Mouse (Mus musculus) mesoderm, embryonic 11.5 days (tissue): ENCODE data around the gene Cntrob.

ENCODE experiments used
- DNase-seq: peaks from one replicate; pipeline ENCODE4 v3.0.0-alpha.2; 2012; ENCODE audit warnings: low read depth, low spot score

Gene Cntrob

DNA sequence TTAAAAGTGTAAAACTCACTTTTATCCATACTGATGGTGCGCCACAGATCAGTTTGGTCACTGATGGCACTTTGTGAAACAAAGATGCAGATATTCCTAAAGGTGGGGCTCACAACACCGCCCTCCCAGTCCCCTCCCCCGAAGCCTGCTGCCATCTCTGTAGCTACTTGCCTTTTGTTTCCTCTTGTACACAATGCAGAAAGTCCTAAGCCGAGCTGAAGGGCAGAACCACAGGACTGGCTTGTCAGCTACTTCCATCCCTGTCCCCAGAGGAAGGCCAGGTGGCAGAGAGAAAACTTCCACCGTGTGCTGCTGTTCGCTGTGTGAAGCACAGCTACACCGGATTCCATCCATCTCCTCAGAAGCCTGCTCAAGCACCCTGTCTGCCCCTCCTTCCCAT is 25.3 kb downstream of the Cntrob start:
- no peak for DNase-seq

DNA sequence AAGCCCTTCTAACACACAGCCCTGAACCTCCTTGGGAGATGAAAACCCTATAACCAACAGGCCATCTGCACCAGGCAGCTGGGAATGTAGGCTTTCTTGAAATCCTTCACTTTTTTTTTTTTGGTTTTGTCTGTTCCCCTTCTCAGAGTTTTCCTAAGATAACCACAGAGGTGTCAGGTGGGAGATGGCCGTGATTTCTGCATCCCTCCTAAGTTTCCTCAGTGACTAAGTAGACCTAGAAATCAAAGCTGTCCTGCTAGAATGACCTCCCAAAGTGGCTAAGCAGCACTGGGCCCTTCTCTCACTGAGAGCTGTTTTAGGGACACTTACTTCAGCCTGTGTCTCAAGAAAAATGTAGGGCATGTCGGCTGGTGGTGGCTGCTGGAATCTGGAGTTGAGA is 25.8 kb downstream of the Cntrob start:
- DNase-seq = no peak

DNA sequence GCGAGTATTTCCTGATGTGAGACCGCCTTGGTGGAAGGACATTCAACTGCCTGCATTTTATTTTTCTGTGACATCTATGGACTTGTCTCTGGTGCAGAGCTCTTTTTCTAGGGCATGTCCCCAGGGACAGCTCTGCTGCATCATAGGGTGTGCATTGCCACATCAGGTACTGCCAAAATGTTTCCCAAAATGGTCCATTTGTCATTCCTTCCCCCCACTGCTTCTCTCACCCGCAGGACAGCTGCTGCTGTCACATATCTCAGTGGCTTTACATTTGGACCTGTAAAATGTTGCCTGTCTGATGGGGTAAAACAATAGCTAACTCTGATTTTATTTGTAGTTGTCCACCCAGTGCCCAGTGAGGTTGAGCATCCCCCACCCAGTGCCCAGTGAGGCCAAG is 28.3 kb downstream of the Cntrob start:
- no peak for DNase-seq

DNA sequence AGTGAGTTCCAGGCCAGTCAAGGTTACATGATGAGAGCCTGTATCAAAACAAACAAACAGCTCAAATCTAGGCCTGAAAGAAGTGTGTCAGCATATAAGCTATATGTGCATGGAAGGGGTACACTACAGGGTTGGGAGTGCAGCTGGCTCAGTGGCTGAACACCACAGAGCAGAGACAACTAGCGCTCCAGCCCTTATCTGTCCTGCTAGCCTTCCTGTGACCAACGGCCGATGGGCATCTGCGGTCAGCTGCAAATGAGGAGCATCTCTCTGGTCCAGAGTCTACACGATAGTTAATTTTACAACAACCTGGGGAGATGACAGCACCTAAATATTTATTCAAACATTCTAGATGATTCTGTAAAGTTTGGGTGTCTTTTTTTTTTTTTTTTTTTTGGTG is 32.5 kb downstream of the Cntrob start:
- DNase-seq = no peak

DNA sequence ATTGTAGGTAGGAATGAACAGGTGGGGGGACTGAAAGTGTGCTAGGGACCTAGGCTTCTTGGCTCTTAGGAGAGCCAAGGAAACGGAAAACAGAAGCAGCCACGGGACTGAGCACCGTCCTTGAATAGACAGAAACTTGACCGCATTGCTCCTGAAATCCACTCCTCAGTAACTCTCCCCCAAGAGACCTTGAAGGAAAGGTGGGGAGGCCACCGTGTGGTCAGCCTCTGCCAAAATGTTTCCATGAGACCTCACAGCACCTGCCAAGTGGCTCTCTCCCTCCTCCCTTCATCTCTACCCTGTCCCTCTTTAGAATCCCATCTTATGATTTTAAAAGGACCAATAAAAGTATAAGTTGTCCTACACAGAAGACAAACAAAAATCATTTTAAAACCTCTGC is 46.3 kb downstream of the Cntrob start:
- no peak for DNase-seq

DNA sequence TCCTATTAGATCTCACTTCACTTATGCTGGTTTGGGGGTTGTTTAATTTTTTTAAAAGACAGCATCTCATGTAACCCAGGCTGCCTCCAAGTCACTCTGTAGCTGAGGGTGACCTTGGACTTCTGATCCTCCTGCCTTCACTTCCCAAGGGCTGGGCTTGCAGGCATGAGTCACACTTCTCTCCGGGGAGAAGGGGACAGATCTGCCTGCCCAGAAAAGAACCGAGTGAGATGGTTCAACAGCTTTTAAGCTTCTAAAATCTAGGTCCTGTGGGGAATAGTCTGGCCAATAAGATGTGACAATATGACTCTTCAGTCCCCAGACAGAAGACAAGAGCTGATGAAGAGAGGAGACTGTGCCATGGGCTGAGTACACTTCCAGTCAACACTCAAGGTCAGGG is 47.5 kb downstream of the Cntrob start:
- DNase-seq = no peak

DNA sequence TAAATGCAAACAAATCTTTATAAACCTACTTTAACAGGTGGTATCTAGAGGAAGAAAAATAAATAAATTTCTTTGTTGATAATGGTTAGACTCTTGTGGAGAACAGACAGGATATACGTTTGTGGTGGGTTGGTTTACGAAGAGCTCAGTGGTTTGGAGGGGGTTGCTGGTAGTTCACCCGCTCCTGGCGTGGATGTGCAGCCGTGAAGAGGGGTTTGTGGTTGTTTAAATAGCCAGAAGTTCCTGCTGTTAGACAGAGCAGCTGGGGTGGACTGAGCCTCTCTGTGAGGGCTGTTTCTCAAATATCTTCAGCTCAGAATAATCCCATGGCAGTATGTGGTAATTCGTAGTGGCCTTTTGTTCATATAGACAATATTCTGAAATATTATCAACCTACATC is 47.9 kb downstream of the Cntrob start:
- DNase-seq = no peak

DNA sequence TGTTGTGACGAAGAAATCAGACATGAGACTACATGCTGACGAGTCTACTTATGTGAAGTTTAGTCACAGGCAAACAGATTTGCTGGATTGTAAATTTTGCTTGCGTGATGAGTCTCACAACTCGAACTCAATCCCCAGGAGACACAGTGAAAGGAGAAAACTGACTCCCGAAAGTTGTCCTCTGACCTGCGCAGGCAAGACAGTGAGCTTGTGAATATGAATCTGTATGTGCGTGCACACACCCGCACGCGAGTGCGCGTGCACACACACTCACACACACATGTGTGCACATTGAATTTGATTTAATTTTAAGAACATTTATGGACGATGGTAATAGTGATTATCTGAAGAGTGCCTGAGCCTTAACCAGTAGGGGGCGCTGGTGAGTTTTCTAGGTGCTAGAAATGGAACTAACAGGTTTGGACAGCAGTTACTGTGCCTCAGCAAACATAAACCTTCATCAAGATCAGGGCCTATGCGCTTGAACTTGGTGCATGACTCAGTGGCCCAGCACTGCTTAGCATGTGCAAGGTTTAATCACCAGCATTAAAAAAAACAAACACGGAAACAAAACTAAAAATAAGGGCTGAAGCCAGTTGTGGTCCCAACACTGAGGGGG is 51.3 kb downstream of the Cntrob start:
- peak; percentile 82 for DNase-seq

DNA sequence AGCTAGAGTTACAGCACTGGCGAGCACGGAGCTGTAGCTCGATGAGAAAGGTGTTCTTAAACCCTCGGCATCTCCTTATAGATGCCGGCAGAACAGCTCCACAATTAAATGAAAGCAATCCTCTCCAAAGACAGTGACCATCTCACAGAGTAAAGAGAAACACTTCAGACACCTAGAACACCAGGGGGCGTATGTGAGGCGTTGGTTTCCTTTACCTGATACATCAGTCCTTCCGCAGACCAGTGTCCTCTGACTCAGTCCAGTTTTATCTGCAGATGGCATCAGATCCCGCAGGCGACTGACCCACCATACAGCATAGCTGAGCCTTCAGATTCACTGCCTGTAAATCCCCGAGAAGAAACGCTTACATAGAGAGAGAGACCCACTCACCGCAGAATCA is 54.0 kb downstream of the Cntrob start:
- peak; percentile 80 for DNase-seq

DNA sequence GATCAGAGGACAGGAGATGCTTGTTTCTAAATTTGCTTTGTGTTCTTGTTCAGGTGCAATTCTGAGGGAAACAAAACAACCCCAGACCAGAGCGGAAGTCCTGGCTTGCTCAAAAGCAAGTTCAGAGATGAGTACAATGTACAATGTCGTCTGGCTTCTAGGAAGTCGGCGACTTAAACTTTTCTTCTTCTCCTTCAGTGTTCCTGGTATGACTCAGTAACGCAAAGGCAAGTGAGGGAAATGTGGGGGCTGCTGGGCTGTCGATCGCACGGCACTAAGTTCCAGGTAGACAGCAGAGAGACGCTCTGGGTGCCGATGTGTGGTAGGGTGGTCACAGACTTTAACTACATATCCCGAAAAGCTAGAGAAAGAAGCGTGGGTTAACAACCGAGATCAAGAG is 55.5 kb downstream of the Cntrob start:
- DNase-seq = no peak

DNA sequence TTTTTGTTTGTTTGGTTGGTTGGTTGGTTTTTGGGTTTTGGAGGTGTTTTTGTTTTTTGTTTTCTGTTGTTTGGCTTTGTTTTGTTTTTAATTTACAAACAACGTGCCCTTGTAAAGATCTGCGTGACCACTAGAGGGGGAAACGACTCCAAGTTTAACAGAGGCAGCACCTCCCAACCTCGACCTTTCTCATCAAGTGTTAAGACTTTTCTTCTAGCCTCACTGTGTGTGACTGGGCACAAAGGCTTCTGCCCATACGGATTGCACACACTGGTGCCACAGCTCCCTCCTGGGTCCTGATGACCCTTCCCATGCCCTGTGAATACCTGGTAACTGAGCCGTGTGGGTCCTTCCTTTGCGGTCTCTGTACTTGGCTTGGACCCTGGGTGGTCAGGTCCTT is 56.2 kb downstream of the Cntrob start:
- DNase-seq = no peak

DNA sequence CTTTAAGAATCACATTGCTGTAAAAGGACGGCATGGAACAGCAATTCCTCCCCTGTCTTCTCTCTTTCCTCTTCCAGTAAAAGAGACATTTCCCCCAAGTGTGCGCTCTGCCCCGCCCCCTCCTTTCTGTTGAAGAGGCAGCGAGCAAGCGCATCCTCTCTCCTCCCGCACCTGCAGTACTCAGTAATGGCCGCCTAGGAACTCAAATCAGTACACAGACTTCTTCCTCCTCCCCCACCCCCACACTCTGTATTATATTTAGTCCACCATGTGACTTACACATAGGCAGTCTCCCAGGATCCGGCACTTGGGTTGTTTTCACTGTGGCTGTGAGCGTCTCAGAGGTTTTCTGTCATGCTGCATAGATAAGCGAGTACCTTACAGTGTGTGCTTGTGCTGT is 57.3 kb downstream of the Cntrob start:
- DNase-seq = no peak

DNA sequence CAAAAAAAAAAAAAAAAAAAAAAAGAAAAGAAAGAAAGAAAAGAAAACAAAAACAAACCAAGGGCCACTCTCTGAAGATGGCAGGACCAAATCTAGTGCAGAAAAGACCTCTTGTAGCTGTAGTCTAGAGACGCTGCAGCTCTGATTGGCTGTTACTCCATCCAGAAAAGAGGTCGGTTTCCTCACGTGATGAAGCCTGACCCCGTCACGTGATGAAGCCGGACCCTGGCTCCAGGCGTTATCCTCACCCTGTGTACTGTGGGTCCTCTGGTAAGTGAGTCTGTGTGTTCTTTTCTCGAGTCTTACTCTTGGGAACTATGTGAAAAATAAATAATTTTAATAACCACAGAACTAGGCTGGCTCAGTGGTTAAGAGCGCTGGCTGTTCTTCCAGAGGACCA is 58.2 kb downstream of the Cntrob start:
- no peak for DNase-seq

DNA sequence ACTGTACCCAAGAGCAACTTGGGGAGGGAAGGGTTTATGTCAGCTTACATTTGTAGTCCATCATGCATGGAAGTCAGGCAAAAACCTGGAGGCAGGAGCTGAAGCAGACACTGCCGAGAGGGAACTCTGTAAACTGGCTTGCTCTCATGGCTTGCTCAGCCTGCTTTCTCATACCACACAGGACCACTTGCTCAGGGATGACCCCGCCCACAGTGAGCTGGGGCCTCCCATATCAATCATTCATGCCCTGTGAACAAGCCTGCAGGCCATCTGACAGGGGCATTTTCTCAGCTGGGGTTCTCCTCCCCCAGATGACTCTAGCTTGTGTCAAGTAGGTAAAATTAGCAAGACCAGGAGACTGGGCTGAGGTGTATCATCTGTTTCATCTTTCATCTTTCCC is 59.3 kb downstream of the Cntrob start:
- DNase-seq = no peak

DNA sequence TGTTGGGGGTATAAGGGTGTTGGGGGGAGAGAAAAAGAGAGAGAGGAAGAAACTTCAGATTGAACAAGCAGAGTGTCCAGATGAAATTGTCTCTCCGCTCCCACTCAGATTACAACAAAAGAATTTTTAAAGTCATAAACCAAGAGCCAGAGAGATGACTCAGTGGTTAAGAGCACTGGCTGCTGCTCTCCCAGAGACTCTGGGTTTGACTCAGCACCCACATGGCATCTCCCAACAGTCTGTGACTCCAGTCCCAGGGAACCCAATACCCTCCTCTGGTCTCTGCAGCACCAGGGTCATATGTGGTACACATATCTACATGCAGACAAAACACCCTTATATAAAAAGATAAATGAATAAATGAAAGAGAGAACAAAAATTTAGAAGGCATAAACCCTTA is 63.5 kb downstream of the Cntrob start:
- no peak for DNase-seq

DNA sequence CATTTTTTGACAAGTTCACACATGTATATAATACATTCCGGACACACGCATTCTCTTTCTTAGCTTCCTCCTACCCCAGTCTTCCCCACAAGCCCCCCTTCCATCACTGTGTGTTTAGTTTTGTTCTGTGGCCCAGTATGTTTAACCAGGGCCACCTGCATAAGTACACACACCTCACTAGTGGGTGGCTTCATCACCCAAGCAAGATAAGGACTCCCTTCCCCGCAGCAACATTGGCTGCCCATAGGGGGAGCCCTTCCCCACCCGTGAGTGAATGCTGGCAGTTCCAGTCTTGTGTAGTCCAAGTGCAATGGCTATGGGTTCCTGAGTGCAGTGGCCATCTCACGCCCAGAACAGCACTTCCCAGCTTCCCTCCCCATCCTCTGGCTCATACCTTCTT is 65.3 kb downstream of the Cntrob start:
- peak; percentile 68 for DNase-seq

DNA sequence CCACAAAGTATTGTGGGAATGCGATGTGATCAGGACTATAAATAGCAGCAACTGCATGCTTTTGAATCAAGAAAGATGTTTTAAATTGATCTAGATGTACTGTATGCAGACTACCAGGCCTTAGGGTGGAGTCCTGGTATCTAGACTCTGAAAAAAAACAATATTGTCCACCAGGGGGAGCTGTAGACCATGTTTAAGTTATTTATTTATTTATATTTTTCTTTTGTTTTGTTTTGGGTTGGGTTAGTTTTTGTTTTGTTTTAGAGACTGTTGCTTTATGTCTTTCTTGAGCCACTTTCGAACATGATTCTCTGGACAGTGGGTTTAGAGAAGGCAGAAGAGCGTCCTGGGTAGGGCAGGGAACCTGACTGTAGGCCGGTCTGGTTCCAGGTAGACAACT is 65.8 kb downstream of the Cntrob start:
- peak; percentile 65 for DNase-seq

DNA sequence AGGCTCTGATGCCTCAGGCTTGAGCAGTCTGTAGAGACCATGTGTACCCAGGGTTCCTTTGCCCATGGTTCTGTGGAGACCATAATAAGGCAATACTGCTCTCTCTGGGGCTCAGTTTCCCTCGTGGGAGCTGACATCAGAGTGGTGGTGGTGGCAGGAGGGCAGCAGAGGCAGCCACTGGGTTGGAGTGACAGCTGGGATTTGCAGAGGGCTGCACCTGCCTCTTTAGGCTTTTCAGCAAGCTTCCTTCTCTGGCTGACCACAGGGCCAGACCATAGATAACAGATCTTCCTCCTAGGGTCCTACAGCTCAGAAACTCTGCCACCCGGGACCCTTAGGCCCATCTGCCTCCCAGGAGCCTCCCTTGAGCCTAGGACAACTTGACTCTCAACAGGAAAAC is 66.5 kb downstream of the Cntrob start:
- no peak for DNase-seq

DNA sequence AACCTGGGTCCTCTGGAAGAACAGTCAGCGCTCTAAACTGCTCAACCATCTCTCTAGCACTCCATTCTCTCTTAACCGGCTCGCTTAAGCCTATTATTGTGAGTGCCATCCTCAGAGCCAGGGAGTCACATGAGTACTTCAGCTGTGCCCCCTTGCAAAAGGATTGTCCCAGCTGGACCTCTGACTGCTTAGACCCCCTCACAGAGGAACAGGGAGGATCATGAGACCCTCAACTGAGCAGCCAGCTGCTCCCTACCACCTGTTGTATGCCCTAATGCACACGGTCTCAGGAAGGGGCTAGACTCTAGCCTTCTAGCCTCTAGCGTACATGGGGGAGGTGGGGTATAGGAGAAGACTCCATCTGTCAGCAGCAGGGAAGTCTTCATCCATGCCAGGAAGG is 68.8 kb downstream of the Cntrob start:
- DNase-seq = no peak

DNA sequence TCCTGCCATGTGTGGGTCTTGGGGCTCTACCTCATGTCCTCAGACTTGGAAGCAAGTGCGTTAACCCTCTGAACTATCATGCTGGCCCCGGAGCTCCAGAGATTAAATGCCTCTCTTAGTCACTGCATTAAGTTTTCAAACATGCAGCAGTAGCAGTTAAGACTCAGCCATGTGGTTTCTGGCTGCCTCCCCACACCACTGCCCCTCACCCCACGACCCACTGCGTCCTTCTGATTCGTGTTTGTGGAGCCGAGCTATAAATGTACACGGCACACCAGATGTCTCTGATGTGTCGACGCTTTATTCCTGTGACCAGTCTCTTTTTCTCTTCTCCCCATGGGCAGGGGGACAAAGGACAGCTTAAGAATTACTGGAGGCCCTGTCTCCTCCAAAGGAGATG is 70.4 kb downstream of the Cntrob start:
- no peak for DNase-seq

DNA sequence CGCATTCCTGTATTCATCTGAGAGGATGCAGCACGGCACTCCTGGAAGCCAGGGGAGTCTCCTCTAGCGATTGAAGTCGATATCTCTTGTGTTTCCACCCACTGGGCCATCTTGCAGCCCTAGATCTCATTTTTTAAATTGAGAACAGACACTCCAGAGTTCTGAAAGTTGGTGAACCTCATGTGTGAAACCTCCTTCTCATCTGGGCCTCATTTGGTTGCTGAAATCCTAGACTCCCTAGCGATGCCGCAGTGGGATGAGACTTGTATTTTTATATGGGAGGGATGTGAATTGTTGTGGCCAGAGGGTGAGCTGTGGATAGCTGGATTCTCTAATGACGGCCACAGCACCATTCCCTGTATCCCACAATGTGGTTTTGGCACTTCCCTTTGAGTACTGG is 71.6 kb downstream of the Cntrob start:
- no peak for DNase-seq

DNA sequence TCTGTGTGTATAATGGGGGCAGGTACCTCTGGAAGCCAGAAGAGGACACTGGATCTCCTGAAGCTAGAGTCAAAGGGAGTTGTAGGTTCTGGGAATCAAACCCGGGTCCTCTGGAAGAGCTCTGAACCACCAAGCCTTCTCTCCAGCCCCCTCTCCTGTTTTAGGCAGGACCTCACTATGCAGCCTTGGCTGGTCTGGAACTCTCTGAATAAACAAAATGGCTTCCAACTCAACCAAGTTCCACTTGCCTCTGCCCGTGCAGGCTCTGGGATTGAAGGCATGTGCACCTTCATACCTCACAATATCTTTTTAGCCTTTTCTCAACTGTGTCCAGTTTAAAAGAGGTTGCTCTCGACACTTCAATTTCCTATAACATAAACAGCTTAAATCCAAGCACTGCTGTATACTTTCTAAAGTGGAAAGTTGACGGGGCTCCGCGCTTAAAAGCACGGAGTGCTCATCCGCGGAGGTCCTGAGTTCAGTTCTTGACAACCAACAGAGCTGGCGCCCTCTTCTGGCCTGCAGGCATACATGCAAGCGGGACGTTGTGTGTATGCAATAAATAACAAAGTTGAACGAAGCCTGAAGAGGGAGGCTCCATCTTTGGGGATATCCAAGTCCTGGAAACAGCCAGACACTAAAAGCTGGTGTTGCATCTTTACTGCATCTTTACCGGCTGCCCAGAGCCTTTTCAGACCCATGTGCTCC is 72.3 kb downstream of the Cntrob start:
- no peak for DNase-seq

DNA sequence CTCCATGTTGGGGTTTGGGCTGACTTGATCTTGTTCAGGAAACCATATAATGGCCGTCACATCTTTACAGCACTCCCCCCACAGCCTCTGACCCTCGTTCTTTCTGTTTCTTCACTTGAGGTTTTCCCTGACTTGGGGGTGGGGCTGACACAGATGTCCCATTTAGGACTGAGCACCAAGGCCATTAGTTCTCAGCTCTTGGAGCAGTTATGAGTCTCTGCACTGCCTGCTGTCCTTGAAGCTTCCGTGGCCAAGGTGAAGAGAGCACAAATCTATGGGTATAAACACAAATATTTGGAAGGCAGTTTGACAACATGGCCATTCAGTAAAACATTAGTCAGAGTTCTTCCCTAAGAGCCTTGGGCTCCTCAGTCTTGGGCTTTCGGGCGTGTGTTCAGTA is 73.5 kb downstream of the Cntrob start:
- DNase-seq = no peak
